Mouse (Mus musculus) brain, embryonic 14.5 days (tissue): ENCODE results near the gene Stk39.

Source experiments
- CTCF ChIP-seq: fragments of 200-500 bp; IDR thresholded peaks from 2 replicates; pipeline ENCODE4 v1.5.1; 2012; ENCODE audit warnings: inconsistent platforms, mild to moderate bottlenecking, moderate library complexity, borderline replicate concordance; ENCODE audit not compliant: insufficient read depth, insufficient read length; ENCODE audit errors: extremely low read depth
- POLR2A ChIP-seq: fragments of 200-500 bp; IDR thresholded peaks from 2 replicates; pipeline ENCODE4 v1.6.1; 2012; ENCODE audit warnings: mild to moderate bottlenecking, inconsistent platforms, borderline replicate concordance; ENCODE audit not compliant: poor library complexity, insufficient read depth, insufficient read length, severe bottlenecking; ENCODE audit errors: extremely low read depth

GRCm38 (mm10) chr2:68162012-68162411 lies 310.1 kb downstream of the Stk39 start:
- TF ChIP-seq POLR2A (no peak), CTCF (no peak)
